Mouse (Mus musculus): Measurements from ENCODE around the gene Med14. TPM values are rescaled to one million over a fixed set of nuclear protein-coding genes. Genes with fewer than 3 reads are reported as not detected.

The Med14 gene
- polyA plus RNA-seq, 1 experiment, result 51.3 TPM

GRCm38 (mm10) chrX:12762334-12763126 lies 657 bp upstream of the Med14 start:
- H3K4me3 ChIP-seq (ENCODE audit: insufficient read depth, low read length), result peak overlapping the region; percentile 56
- no peaks in the 10 kb centered on the region for H3K4me1 ChIP-seq (ENCODE audit: control insufficient read depth, insufficient read depth, low read length)
- TF ChIP-seq POLR2A (IDR thresholded peaks at IDR 0.05; ENCODE audit: low read depth, low read length) (no peak), CTCF (IDR thresholded peaks at IDR 0.05; ENCODE audit: borderline replicate concordance, insufficient read depth, low read length) (no peak)
- peak overlapping the region; percentile 96 for H3K27ac ChIP-seq (ENCODE audit: insufficient read depth, low read length)

GRCm38 (mm10) chrX:12761259-12761625 lies 631 bp downstream of the Med14 start:
- H3K4me3 ChIP-seq (ENCODE audit: insufficient read depth, low read length), result peak overlapping the region; percentile 90
- no peaks in the 10 kb centered on the region for H3K4me1 ChIP-seq (ENCODE audit: control insufficient read depth, insufficient read depth, low read length)
- peak overlapping the region; percentile 94 for H3K27ac ChIP-seq (ENCODE audit: insufficient read depth, low read length)
- TF ChIP-seq POLR2A (IDR thresholded peaks at IDR 0.05; ENCODE audit: low read depth, low read length) (no peak), CTCF (IDR thresholded peaks at IDR 0.05; ENCODE audit: borderline replicate concordance, insufficient read depth, low read length) (no peak)

DNA sequence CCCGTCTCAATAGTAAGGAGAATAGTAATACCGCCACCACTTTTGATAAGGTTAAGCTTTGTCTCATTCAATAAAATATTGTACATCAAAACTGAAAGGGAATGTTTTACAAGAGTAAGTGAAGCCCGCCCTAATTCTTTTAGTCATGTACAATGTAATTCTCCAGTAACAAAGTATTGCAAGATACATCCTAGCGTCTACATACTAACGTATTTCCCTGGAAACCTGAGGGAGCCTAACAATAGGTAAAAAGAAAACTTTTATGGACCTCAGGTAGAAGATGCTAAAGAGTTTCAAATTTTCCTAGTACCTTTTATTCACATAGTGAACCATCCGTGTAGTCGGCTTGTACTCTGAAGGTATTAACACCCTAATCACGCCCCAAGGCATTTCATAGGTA lies 1.4 kb downstream of the Med14 start:
- TF ChIP-seq POLR2A (IDR thresholded peaks at IDR 0.05; ENCODE audit: low read depth, low read length), result no peak

DNA sequence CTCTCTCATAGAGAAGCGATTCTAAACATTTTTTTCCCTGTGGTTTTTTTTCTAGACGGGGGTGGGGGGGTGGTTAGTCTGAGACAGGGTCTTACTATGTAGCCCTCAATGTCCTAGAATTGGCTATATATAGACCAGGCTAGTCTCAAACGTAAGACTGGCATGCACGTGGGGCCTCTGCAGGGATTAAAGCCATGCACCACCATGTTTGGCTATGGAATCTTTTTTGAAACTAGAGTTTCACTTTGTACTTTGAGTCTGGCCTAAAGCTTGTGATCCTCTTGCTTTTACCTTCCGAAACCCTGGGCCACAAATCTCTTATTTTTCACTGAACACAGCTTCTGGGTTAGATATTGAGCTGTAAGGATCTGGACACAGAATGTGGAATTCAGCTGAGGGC lies 2.2 kb downstream of the Med14 start:
- no peak for TF ChIP-seq POLR2A (IDR thresholded peaks at IDR 0.05; ENCODE audit: low read depth, low read length)
- no peak for TF ChIP-seq CTCF (IDR thresholded peaks at IDR 0.05; ENCODE audit: borderline replicate concordance, insufficient read depth, low read length)
- H3K27ac ChIP-seq (ENCODE audit: insufficient read depth, low read length), result peak overlapping the region; percentile 40
- no peaks in the 10 kb centered on the region for H3K4me1 ChIP-seq (ENCODE audit: control insufficient read depth, insufficient read depth, low read length)
- peak overlapping the region; percentile 61 for H3K4me3 ChIP-seq (ENCODE audit: insufficient read depth, low read length)

More for the DNA sequence above, 1.4 kb downstream of the Med14 start:
- H3K4me3 ChIP-seq (ENCODE audit: insufficient read depth, low read length), result peak overlapping the region; percentile 90
- H3K27ac ChIP-seq (ENCODE audit: insufficient read depth, low read length), result no peak overlapping the region
- no peaks in the 10 kb centered on the region for H3K4me1 ChIP-seq (ENCODE audit: control insufficient read depth, insufficient read depth, low read length)

GRCm38 (mm10) chrX:12747886-12748285 lies 14.0 kb downstream of the Med14 start:
- Histone ChIP-seq H3K4me1 (ENCODE audit: control insufficient read depth, insufficient read depth, low read length) (no peaks in the 10 kb centered on the region), H3K4me3 (ENCODE audit: insufficient read depth, low read length) (no peak overlapping the region), H3K27ac (ENCODE audit: insufficient read depth, low read length) (no peak overlapping the region)
- no peak for TF ChIP-seq CTCF (IDR thresholded peaks at IDR 0.05; ENCODE audit: borderline replicate concordance, insufficient read depth, low read length)
- TF ChIP-seq POLR2A (IDR thresholded peaks at IDR 0.05; ENCODE audit: low read depth, low read length), result no peak

GRCm38 (mm10) chrX:12746729-12747128 lies 15.1 kb downstream of the Med14 start:
- Histone ChIP-seq H3K4me1 (ENCODE audit: control insufficient read depth, insufficient read depth, low read length) (no peaks in the 10 kb centered on the region), H3K27ac (ENCODE audit: insufficient read depth, low read length) (no peak overlapping the region), H3K4me3 (ENCODE audit: insufficient read depth, low read length) (no peak overlapping the region)
- TF ChIP-seq CTCF (IDR thresholded peaks at IDR 0.05; ENCODE audit: borderline replicate concordance, insufficient read depth, low read length), result no peak
- TF ChIP-seq POLR2A (IDR thresholded peaks at IDR 0.05; ENCODE audit: low read depth, low read length), result no peak

- no peaks in the 10 kb centered on the region for H3K4me1 ChIP-seq (ENCODE audit: control insufficient read depth, insufficient read depth, low read length)
- no peak overlapping the region for H3K27ac ChIP-seq (ENCODE audit: insufficient read depth, low read length)
- no peak overlapping the region for H3K4me3 ChIP-seq (ENCODE audit: insufficient read depth, low read length)
- TF ChIP-seq POLR2A (IDR thresholded peaks at IDR 0.05; ENCODE audit: low read depth, low read length) (no peak), CTCF (IDR thresholded peaks at IDR 0.05; ENCODE audit: borderline replicate concordance, insufficient read depth, low read length) (no peak)
Measured at GRCm38 (mm10) chrX:12740396-12740795, 21.5 kb downstream of the Med14 start.

- no peaks in the 10 kb centered on the region for H3K4me1 ChIP-seq (ENCODE audit: control insufficient read depth, insufficient read depth, low read length)
- no peak overlapping the region for H3K27ac ChIP-seq (ENCODE audit: insufficient read depth, low read length)
- H3K4me3 ChIP-seq (ENCODE audit: insufficient read depth, low read length), result no peak overlapping the region
- no peak for TF ChIP-seq CTCF (IDR thresholded peaks at IDR 0.05; ENCODE audit: borderline replicate concordance, insufficient read depth, low read length)
- TF ChIP-seq POLR2A (IDR thresholded peaks at IDR 0.05; ENCODE audit: low read depth, low read length), result no peak
Measured at GRCm38 (mm10) chrX:12716036-12716435, 45.8 kb downstream of the Med14 start.

GRCm38 (mm10) chrX:12713796-12714195 lies 48.1 kb downstream of the Med14 start:
- H3K27ac ChIP-seq (ENCODE audit: insufficient read depth, low read length), result no peak overlapping the region
- no peaks in the 10 kb centered on the region for H3K4me1 ChIP-seq (ENCODE audit: control insufficient read depth, insufficient read depth, low read length)
- no peak overlapping the region for H3K4me3 ChIP-seq (ENCODE audit: insufficient read depth, low read length)
- TF ChIP-seq POLR2A (IDR thresholded peaks at IDR 0.05; ENCODE audit: low read depth, low read length), result no peak
- TF ChIP-seq CTCF (IDR thresholded peaks at IDR 0.05; ENCODE audit: borderline replicate concordance, insufficient read depth, low read length), result no peak

- Histone ChIP-seq H3K4me1 (ENCODE audit: control insufficient read depth, insufficient read depth, low read length) (no peaks in the 10 kb centered on the region), H3K27ac (ENCODE audit: insufficient read depth, low read length) (no peak overlapping the region), H3K4me3 (ENCODE audit: insufficient read depth, low read length) (no peak overlapping the region)
- TF ChIP-seq POLR2A (IDR thresholded peaks at IDR 0.05; ENCODE audit: low read depth, low read length) (no peak), CTCF (IDR thresholded peaks at IDR 0.05; ENCODE audit: borderline replicate concordance, insufficient read depth, low read length) (no peak)
Measured at GRCm38 (mm10) chrX:12686910-12687309, 75.0 kb downstream of the Med14 start.

All from embryonic fibroblast, embryonic 13.5 days (primary cell).